Mouse (Mus musculus) midbrain, embryonic 14.5 days (tissue): Measurements from ENCODE around the gene Sult2b1. TPM values are rescaled to one million over a fixed set of nuclear protein-coding genes. Genes with fewer than 3 reads are reported as not detected.

Experiments used
- ATAC-seq: fragments of 200-750 bp; cut with Nextera tagmentation; 2 replicates; pipeline ENCODE4 v1.8.0; 2017; ENCODE audit warnings: moderate number of reproducible peaks, moderate library complexity; ENCODE audit not compliant: low FRiP score, low TSS enrichment
- DNase-seq: peaks from one replicate; pipeline ENCODE4 v3.0.0-alpha.2; 2015
- H3K27ac ChIP-seq: fragments of 300-500 bp; sonication (generic); replicated peaks from 2 replicates; pipeline ENCODE4 v1.5.1; 2014; ENCODE audit warnings: mild to moderate bottlenecking, low read depth, low read length, moderate library complexity
- H3K27me3 ChIP-seq: fragments of 300-500 bp; sonication (generic); 2 replicates; pipeline ENCODE4 v1.6.1; 2014; ENCODE audit warnings: low read length, control low read depth, mixed read lengths; ENCODE audit not compliant: control insufficient read depth, insufficient read depth
- H3K36me3 ChIP-seq: fragments of 300-500 bp; sonication (generic); 2 replicates; pipeline ENCODE4 v1.6.1; 2014; ENCODE audit warnings: low read length, control low read depth; ENCODE audit not compliant: control insufficient read depth, insufficient read depth
- H3K4me1 ChIP-seq: fragments of 300-500 bp; sonication (generic); 2 replicates; pipeline ENCODE4 v1.6.1; 2014; ENCODE audit warnings: mild to moderate bottlenecking, antibody characterized with exemption, low read length, control low read depth; ENCODE audit not compliant: control insufficient read depth, insufficient read depth
- H3K4me2 ChIP-seq: fragments of 300-500 bp; sonication (generic); 2 replicates; pipeline ENCODE4 v1.6.1; 2014; ENCODE audit warnings: mild to moderate bottlenecking, low read length, moderate library complexity
- H3K4me3 ChIP-seq: fragments of 300-500 bp; sonication (generic); replicated peaks from 2 replicates; pipeline ENCODE4 v1.5.1; 2014; ENCODE audit warnings: low read depth, low read length
- H3K9ac ChIP-seq: fragments of 300-500 bp; sonication (generic); replicated peaks from 2 replicates; pipeline ENCODE4 v1.6.1; 2014; ENCODE audit warnings: mild to moderate bottlenecking, low read length, moderate library complexity
- H3K9me3 ChIP-seq: fragments of 300-500 bp; sonication (generic); 2 replicates; pipeline ENCODE4 v1.6.1; 2016; ENCODE audit warnings: low read length, control low read depth, mixed read lengths; ENCODE audit not compliant: control insufficient read depth
- WGBS: fragments of 180-500 bp; shearing (Covaris S2); extraction: QIAGEN DNeasy Blood & Tissue Kit; methylation state at CpG from one replicate; pipeline ENCODE4 v1.1.7; 2014; 5-methylcytosine and 5-hydroxymethylcytosine counted together
- polyA plus RNA-seq: library from polyadenylated mRNA; unstranded; fragments of >200 nt; fragmentation: Nextera tagmentation; extraction: Ambion mirVana; gene quantifications from 2 replicates; pipeline ENCODE4 v1.2.1, GENCODE M21; 2014

The Sult2b1 gene
- polyA plus RNA-seq, 1 experiment from 2014 or later: 5.2 TPM

- H3K27me3 ChIP-seq: no peaks in the 10 kb centered on the region
- H3K27ac ChIP-seq: no peak within 1 kb of the TSS
- no peaks in the 10 kb centered on the region for H3K4me1 ChIP-seq
- ATAC-seq (no peak), DNase-seq (no peak)
- no peak within 1 kb of the TSS for H3K4me3 ChIP-seq
- no peak within 1 kb of the TSS for H3K9ac ChIP-seq
- no peaks in the 10 kb centered on the region for H3K36me3 ChIP-seq
- no peaks in the 10 kb centered on the region for H3K9me3 ChIP-seq
- 78% methylated on average over 7 of the region's 7 CpGs for WGBS
- no peak within 1 kb of the TSS for H3K4me2 ChIP-seq
These were observed 100.9 kb downstream of the Sult2b1 start, which contains the start of gene Ntn5 for GRCm38 (mm10) chr7:45683396-45684050. Ntn5 (plus strand) TSS chr7:45684022.

- Histone ChIP-seq H3K27ac (peak overlapping the region; percentile 20), H3K9ac (no peak overlapping the region; the same call in 1 of the 2 replicates), H3K4me2 (peak overlapping the region; percentile 27), H3K27me3 (no peaks in the 10 kb centered on the region), H3K4me1 (no peaks in the 10 kb centered on the region), H3K36me3 (no peaks in the 10 kb centered on the region), H3K9me3 (no peaks in the 10 kb centered on the region), H3K4me3 (no peak overlapping the region)
- ATAC-seq (peak; percentile 79), DNase-seq (peak; percentile 94)
- WGBS: 28% methylated on average over 14 of the region's 14 CpGs
These were observed 102.0 kb downstream of the Sult2b1 start for GRCm38 (mm10) chr7:45682144-45683126.

GRCm38 (mm10) chr7:45681046-45681736 lies 103.3 kb downstream of the Sult2b1 start:
- 89% methylated on average over 8 of the region's 8 CpGs for WGBS

More at GRCm38 (mm10) chr7:45681046-45681736, 103.3 kb downstream of the Sult2b1 start:
- DNase-seq: no peak
- H3K27me3 ChIP-seq: no peaks in the 10 kb centered on the region
- no peak for ATAC-seq
- H3K27ac ChIP-seq: no peak overlapping the region
- H3K4me1 ChIP-seq: no peaks in the 10 kb centered on the region
- H3K4me3 ChIP-seq: no peak overlapping the region
- H3K4me2 ChIP-seq: no peak overlapping the region
- H3K36me3 ChIP-seq: no peaks in the 10 kb centered on the region
- H3K9ac ChIP-seq: no peak overlapping the region
- no peaks in the 10 kb centered on the region for H3K9me3 ChIP-seq

Other genes with a start within 250 kb of the Sult2b1 start
- not detected in 2 replicates for gene Hsd17b14, start 229.8 kb downstream of the Sult2b1 start, polyA plus RNA-seq
- gene Bcat2, start 214.5 kb downstream of the Sult2b1 start, polyA plus RNA-seq: 14.9 and 16.9 TPM in 2 replicates
- not detected in 2 replicates for gene Fgf21, start 169.2 kb downstream of the Sult2b1 start, polyA plus RNA-seq
- not detected in 2 replicates for gene Fut1, start 167.4 kb downstream of the Sult2b1 start, polyA plus RNA-seq
- gene Izumo1, start 162.9 kb downstream of the Sult2b1 start, polyA plus RNA-seq: not detected in 2 replicates
- 12.3 and 14.9 TPM in 2 replicates for gene Rasip1, start 157.2 kb downstream of the Sult2b1 start, polyA plus RNA-seq
- gene Mamstr, start 144.7 kb downstream of the Sult2b1 start, polyA plus RNA-seq: 3.0 and 4.3 TPM in 2 replicates
- gene Fut2, start 118.3 kb downstream of the Sult2b1 start, polyA plus RNA-seq: 0.11 and 0.12 TPM in 2 replicates
- 0.30 TPM in 1 of 2 replicates, not detected in the other for gene Ntn5, start 100.6 kb downstream of the Sult2b1 start, polyA plus RNA-seq
- 0.21 TPM in 1 of 2 replicates, not detected in the other for gene Sec1, start 90.3 kb downstream of the Sult2b1 start, polyA plus RNA-seq
- gene Car11, start 84.8 kb downstream of the Sult2b1 start, polyA plus RNA-seq: 28.1 and 49.1 TPM in 2 replicates
- gene Dbp, start 79.6 kb downstream of the Sult2b1 start, polyA plus RNA-seq: 1.9 and 4.3 TPM in 2 replicates
- 631 and 710 TPM in 2 replicates for gene Rpl18, start 69.2 kb downstream of the Sult2b1 start, polyA plus RNA-seq
- 17.2 and 19.2 TPM in 2 replicates for gene Sphk2, start 66.7 kb downstream of the Sult2b1 start, polyA plus RNA-seq
- 0.46 and 0.90 TPM in 2 replicates for gene Fam83e, start 63.5 kb downstream of the Sult2b1 start, polyA plus RNA-seq
- not detected in 2 replicates for gene Spaca4, start 58.9 kb downstream of the Sult2b1 start, polyA plus RNA-seq
- 25.2 and 30.2 TPM in 2 replicates for gene Lmtk3, start 931 bp downstream of the Sult2b1 start, polyA plus RNA-seq
- gene Cyth2, start 29.9 kb upstream of the Sult2b1 start, polyA plus RNA-seq: 281 and 288 TPM in 2 replicates
- gene Kcnj14, start 40.1 kb upstream of the Sult2b1 start, polyA plus RNA-seq: 0.63 and 0.88 TPM in 2 replicates
- 37.2 and 37.4 TPM in 2 replicates for gene Grwd1, start 46.3 kb upstream of the Sult2b1 start, polyA plus RNA-seq
- gene Kdelr1, start 88.1 kb upstream of the Sult2b1 start, polyA plus RNA-seq: 99.1 and 126 TPM in 2 replicates
- gene Grin2d, start 93.7 kb upstream of the Sult2b1 start, polyA plus RNA-seq: 2.3 and 4.4 TPM in 2 replicates
- gene Syngr4, start 112.0 kb upstream of the Sult2b1 start, polyA plus RNA-seq: not detected in 2 replicates
- 5.1 and 7.5 TPM in 2 replicates for gene Tmem143, start 112.3 kb upstream of the Sult2b1 start, polyA plus RNA-seq
- gene Emp3, start 136.7 kb upstream of the Sult2b1 start, polyA plus RNA-seq: 5.2 and 32.1 TPM in 2 replicates
- 2.6 and 3.1 TPM in 2 replicates for gene Ccdc114, start 139.4 kb upstream of the Sult2b1 start, polyA plus RNA-seq
- gene Abcc6, start 245.6 kb upstream of the Sult2b1 start, polyA plus RNA-seq: 0.12 and 0.24 TPM in 2 replicates
- 28.6 and 32.6 TPM in 2 replicates for gene Nomo1, start 249.0 kb upstream of the Sult2b1 start, polyA plus RNA-seq